Mouse (Mus musculus) liver, embryonic 14.5 days (tissue): Measurements from ENCODE around the gene Krtap8-1.

Source experiments
- CTCF ChIP-seq: IDR thresholded peaks from 2 replicates; pipeline ENCODE4 v1.5.1; 2016; ENCODE audit warnings: antibody characterized with exemption, low read depth, control low read depth
- EP300 ChIP-seq: IDR thresholded peaks from 2 replicates; pipeline ENCODE4 v1.6.1; 2016; ENCODE audit warnings: antibody characterized with exemption, low read depth

DNA sequence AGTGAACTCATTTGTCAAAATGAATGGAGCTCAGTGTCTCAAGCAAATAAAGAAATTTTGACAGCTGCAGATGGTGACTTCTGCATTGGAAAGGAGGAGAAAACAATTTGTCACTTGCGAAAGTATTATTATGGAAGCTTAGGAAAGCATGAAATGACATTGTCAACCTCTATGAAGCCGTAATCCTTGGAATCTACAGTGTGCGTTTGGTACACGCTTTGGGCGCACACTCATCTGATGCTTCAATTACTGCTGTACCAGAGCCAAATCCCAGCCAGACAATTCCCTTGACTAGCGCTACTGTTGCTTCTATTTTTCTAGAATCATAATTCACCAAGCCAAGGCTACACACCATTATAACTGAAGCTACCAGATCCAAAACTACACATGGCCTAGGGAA is 49.6 kb upstream of the Krtap8-1 start:
- TF ChIP-seq EP300 (no peak), CTCF (no peak)
